Mouse (Mus musculus) B cell, adult (primary cell): Measurements from ENCODE around the gene Gm9602. TPM values are rescaled to one million over a fixed set of nuclear protein-coding genes. Genes with fewer than 3 reads are reported as not detected.

Experiments used
- total RNA-seq: library from RNA; stranded (reverse); gene quantifications from 4 replicates; pipeline ENCODE4 v1.2.4, GENCODE M21; 2023; ENCODE audit not compliant: inconsistent age

The Gm9602 gene
- total RNA-seq, result not detected in 4 replicates

DNA sequence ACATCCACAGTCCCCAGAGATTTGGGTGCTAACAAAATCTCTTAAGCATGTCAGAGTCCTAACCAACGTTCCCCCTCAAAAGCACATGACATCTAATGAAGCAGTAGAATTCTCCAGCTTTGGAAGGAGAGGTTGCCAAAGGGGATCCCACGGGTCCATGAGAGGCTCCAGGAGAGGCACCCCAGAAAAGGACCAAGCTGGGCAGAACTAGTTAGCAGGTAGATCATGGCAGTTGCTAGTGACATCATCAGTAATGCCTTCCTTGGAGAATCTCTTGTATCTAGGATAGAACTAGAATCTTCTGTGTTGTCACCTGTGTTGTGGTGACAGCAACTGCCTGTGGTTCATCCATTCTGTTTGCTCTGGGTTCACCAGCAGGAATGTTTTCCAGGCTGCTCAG lies at the start of gene Gm9602:
TSS of gene Gm9602 (plus strand) at position 301 of the 400 bp plus-strand sequence.

Other genes starting within 250 kb of the Gm9602 start
- gene Gm3047, start 220.9 kb upstream of the Gm9602 start, total RNA-seq, result not detected in 4 replicates
- not detected in 4 replicates for gene Gm8159, start 144.0 kb upstream of the Gm9602 start, total RNA-seq
- not detected in 4 replicates for gene Gm3239, start 112.1 kb upstream of the Gm9602 start, total RNA-seq
- not detected in 4 replicates for gene Gm7876, start 67.1 kb upstream of the Gm9602 start, total RNA-seq
- gene Gm3252, start 49.6 kb upstream of the Gm9602 start, total RNA-seq, result not detected in 4 replicates
- gene Gm3269, start 61.8 kb downstream of the Gm9602 start, total RNA-seq, result not detected in 4 replicates
- not detected in 4 replicates for gene Gm3264, start 79.2 kb downstream of the Gm9602 start, total RNA-seq
- not detected in 4 replicates for gene Gm3278, start 116.1 kb downstream of the Gm9602 start, total RNA-seq
- gene Gm8297, start 207.6 kb downstream of the Gm9602 start, total RNA-seq, result not detected in 4 replicates
- not detected in 4 replicates for gene Gm3298, start 239.6 kb downstream of the Gm9602 start, total RNA-seq